Mouse (Mus musculus): ENCODE measurements at regions not wholly inside any gene's neighbourhood (a gene's known extent, or its start where the extent isn't known, plus 50 kb on each side); places are given as distances from the start of the nearest gene placed in this dataset.

DNA sequence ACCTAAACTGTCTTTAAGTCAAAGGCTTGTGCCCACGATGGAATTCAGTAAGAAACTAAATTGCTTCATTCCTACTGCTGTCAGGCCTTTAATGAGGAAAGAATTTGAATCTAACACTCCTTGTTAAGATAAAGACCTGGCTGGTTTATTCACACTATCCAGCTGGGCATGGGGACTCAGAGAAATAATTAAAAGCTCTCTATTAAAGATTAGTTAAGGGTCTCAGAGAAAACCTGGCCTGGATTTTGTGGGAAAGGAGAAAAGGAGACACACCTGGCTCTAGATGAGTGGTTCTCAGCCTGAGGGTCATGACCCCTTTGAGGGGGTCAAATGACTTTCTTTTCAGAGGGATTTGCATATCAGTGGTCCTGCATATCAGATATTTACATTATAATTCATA lies 178.7 kb downstream of the Plpp3 start:
- no peak for TF ChIP-seq CHD2 (IDR thresholded peaks at IDR 0.05; ENCODE audit: low read length)
- no peak for TF ChIP-seq ELF1 (IDR thresholded peaks at IDR 0.05; ENCODE audit: low read depth, low read length)
- no peak for TF ChIP-seq JUND (IDR thresholded peaks at IDR 0.05; ENCODE audit: low read depth, low read length)
- TF ChIP-seq TBP (IDR thresholded peaks at IDR 0.05; ENCODE audit: low read depth, low read length) = no peak
- TF ChIP-seq E2F4 (IDR thresholded peaks at IDR 0.05; ENCODE audit: borderline replicate concordance, low read depth, low read length) = no peak
- no peak for TF ChIP-seq UBTF (IDR thresholded peaks at IDR 0.05; ENCODE audit: borderline replicate concordance, insufficient read depth, low read depth, low read length)
- no peak for TF ChIP-seq MAX (IDR thresholded peaks at IDR 0.05; ENCODE audit: low read length)
- no peak for TF ChIP-seq RCOR1 (IDR thresholded peaks at IDR 0.05; ENCODE audit: low read depth, low read length)
- no peak for TF ChIP-seq ZKSCAN1 (IDR thresholded peaks at IDR 0.05; ENCODE audit: low read depth, low read length)
- no peak for TF ChIP-seq NRF1 (IDR thresholded peaks at IDR 0.05; ENCODE audit: insufficient read depth, low read depth, low read length, poor library complexity, severe bottlenecking)
- TF ChIP-seq HCFC1 (IDR thresholded peaks at IDR 0.05; ENCODE audit: low read depth, low read length) = no peak
- Histone ChIP-seq H3K27ac (ENCODE audit: control insufficient read depth, low read depth, low read length) (no peak overlapping the region), H3K4me3 (ENCODE audit: control insufficient read depth in 1 of 2, insufficient read depth in 1 of 2, low read depth in 2 of 2, low read length in 2 of 2) (no peak overlapping the region), H3K36me3 (ENCODE audit: control insufficient read depth in 1 of 2, insufficient read depth in 2 of 2, low read length in 2 of 2) (no peaks in the 10 kb centered on the region), H3K9ac (ENCODE audit: control insufficient read depth, low read depth, low read length, poor library complexity, severe bottlenecking) (no peak overlapping the region), H3K4me1 (ENCODE audit: control insufficient read depth in 1 of 2, insufficient read depth in 2 of 2, low read length in 2 of 2) (no peaks in the 10 kb centered on the region), H3K27me3 (ENCODE audit: control insufficient read depth in 1 of 2, insufficient read depth in 2 of 2, low read length in 2 of 2) (no peaks in the 10 kb centered on the region), H3K79me2 (ENCODE audit: control insufficient read depth, insufficient read depth, low read length, poor library complexity) (no peaks in the 10 kb centered on the region), H3K9me3 (replicated peaks; ENCODE audit: insufficient read depth, low read length) (no peaks in the 10 kb centered on the region)
- no peak for DNase-seq (ENCODE audit: low read depth, low spot score)

DNA sequence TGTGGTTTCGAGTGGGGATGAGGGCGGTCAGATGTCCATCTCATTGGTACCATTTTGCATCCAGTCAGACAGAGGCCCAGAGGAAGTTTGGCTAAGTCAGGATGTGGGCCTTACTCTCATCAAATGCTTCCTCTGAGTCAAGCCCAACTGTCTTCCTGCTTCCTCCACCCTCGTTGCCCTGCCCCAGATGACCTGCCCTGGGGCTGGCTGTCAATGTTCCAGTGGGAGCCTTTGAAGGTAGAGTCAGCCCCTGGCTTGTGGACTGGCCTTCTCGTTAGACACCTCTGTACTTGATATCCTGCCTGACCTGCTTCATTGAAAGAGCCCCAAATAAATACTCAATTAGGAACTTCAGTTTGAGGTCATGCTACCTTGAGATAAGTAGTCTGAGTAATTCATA lies 179.4 kb downstream of the Plpp3 start:
- no peaks in the 10 kb centered on the region for H3K27me3 ChIP-seq (ENCODE audit: control insufficient read depth in 1 of 2, insufficient read depth in 2 of 2, low read length in 2 of 2)
- H3K79me2 ChIP-seq (ENCODE audit: control insufficient read depth, insufficient read depth, low read length, poor library complexity) = no peaks in the 10 kb centered on the region
- no peak overlapping the region for H3K4me3 ChIP-seq (ENCODE audit: control insufficient read depth in 1 of 2, insufficient read depth in 1 of 2, low read depth in 2 of 2, low read length in 2 of 2)
- DNase-seq (ENCODE audit: low read depth, low spot score) = no peak
- H3K27ac ChIP-seq (ENCODE audit: control insufficient read depth, low read depth, low read length) = no peak overlapping the region
- H3K9me3 ChIP-seq (replicated peaks; ENCODE audit: insufficient read depth, low read length) = no peaks in the 10 kb centered on the region
- no peaks in the 10 kb centered on the region for H3K36me3 ChIP-seq (ENCODE audit: control insufficient read depth in 1 of 2, insufficient read depth in 2 of 2, low read length in 2 of 2)
- H3K9ac ChIP-seq (ENCODE audit: control insufficient read depth, low read depth, low read length, poor library complexity, severe bottlenecking) = no peak overlapping the region
- no peaks in the 10 kb centered on the region for H3K4me1 ChIP-seq (ENCODE audit: control insufficient read depth in 1 of 2, insufficient read depth in 2 of 2, low read length in 2 of 2)
- TF ChIP-seq GATA1 (IDR thresholded peaks at IDR 0.05; ENCODE audit: low read depth, low read length) = no peak
- TF ChIP-seq ZMIZ1 (IDR thresholded peaks at IDR 0.05; ENCODE audit: low read depth, low read length) = no peak
- TF ChIP-seq ZKSCAN1 (IDR thresholded peaks at IDR 0.05; ENCODE audit: low read depth, low read length) = no peak
- TF ChIP-seq ZC3H11A (IDR thresholded peaks at IDR 0.05; ENCODE audit: low read depth, low read length) = no peak
- TF ChIP-seq BHLHE40 (IDR thresholded peaks at IDR 0.05; ENCODE audit: borderline replicate concordance, low read depth, low read length) = no peak
- TF ChIP-seq TAL1 (IDR thresholded peaks at IDR 0.05; ENCODE audit: low read length) = no peak
- TF ChIP-seq NELFE (IDR thresholded peaks at IDR 0.05; ENCODE audit: low read depth, low read length) = no peak
- TF ChIP-seq POLR2AphosphoS2 (IDR thresholded peaks at IDR 0.05; ENCODE audit: low read length) = no peak
- no peak for TF ChIP-seq NRF1 (IDR thresholded peaks at IDR 0.05; ENCODE audit: insufficient read depth, low read depth, low read length, poor library complexity, severe bottlenecking)
- TF ChIP-seq HCFC1 (IDR thresholded peaks at IDR 0.05; ENCODE audit: low read depth, low read length) = no peak
- no peak for TF ChIP-seq MEF2A (IDR thresholded peaks at IDR 0.05; ENCODE audit: extremely low read depth, insufficient replicate concordance, low read depth, low read length, poor library complexity, severe bottlenecking)
- no peak for TF ChIP-seq CTCF (IDR thresholded peaks at IDR 0.05 in 2 of 3, conservative IDR thresholded peaks at IDR 0.05 in 1 of 3; ENCODE audit: control insufficient read depth in 1 of 3, insufficient read depth in 1 of 3, low read depth in 2 of 3, low read length in 3 of 3, poor library complexity in 1 of 3, severe bottlenecking in 1 of 3)
- no peak for TF ChIP-seq JUND (IDR thresholded peaks at IDR 0.05; ENCODE audit: low read depth, low read length)
- no peak for TF ChIP-seq E2F4 (IDR thresholded peaks at IDR 0.05; ENCODE audit: borderline replicate concordance, low read depth, low read length)
